Comparison of ENCODE assay signal across 13 mouse cellular contexts in genomic region chrX:152366418-152366817, GRCm38 (mm10). TPM values are rescaled to one million over a fixed set of nuclear protein-coding genes. Genes with fewer than 3 reads are reported as not detected.
DNase-seq lines count a peak whose midpoint lies in the region; ATAC-seq and TF ChIP-seq lines count a peak whose summit lies in the region.
"Had no signal": no experiment of that assay in that cellular context is flagged by ENCODE, and none has a peak within 500 bp of the region (broad histone marks: within the 10 kb centered on the region; RNA-seq: fewer than 3 reads in every experiment).

No protein-coding gene starts in this region.

- H3K9me3 ChIP-seq in forebrain, embryonic 14.5 days (replicated peaks; ENCODE audit: control insufficient read depth, low read length): no peaks in the 10 kb centered on the region
- no peaks in the 10 kb centered on the region for H3K9me3 ChIP-seq in midbrain, embryonic 13.5 days
- H3K9me3 ChIP-seq: stomach, embryonic 15.5 days had no signal

- H3K9ac ChIP-seq in forebrain, embryonic 14.5 days (ENCODE audit: low read length): no peak overlapping the region
- peak overlapping the region; percentile 77 for H3K9ac ChIP-seq in midbrain, embryonic 13.5 days (replicated peaks)
- H3K9ac ChIP-seq: lung, embryonic 14.5 days; stomach, embryonic 15.5 days had no signal

- peak; percentile 12 to 47 for DNase-seq in heart, postnatal 14 days
- DNase-seq in heart, adult 8-10 months (ENCODE audit: low spot score): no peak
- peak; percentile 29 for DNase-seq in brain, embryonic 14.5 days (ENCODE audit: low read depth)
- DNase-seq in forebrain, embryonic 14.5 days (ENCODE audit: low spot score): peak; percentile 4
- DNase-seq in kidney, adult 8-10 months: no peak
- no peak for DNase-seq in thymus, postnatal 4 days
- DNase-seq in kidney, postnatal 36 days: no peak
- DNase-seq: kidney, postnatal 25 days; lung, embryonic 14.5 days; right cerebral cortex, adult 18-20 months had no signal

- no peak for TF ChIP-seq POLR2A in brain, embryonic 14.5 days (IDR thresholded peaks at IDR 0.05; ENCODE audit: borderline replicate concordance, extremely low read depth, insufficient read depth, insufficient read length, poor library complexity, severe bottlenecking)

- no peak for TF ChIP-seq CTCF in brain, embryonic 14.5 days (IDR thresholded peaks at IDR 0.05; ENCODE audit: borderline replicate concordance, extremely low read depth, insufficient read depth, insufficient read length)

- no peak for ATAC-seq in forebrain, embryonic 14.5 days
- no peak for ATAC-seq in midbrain, embryonic 13.5 days

- peaks cover 9% of the 10 kb centered on the region; the same call in 1 of the 2 replicates for H3K27me3 ChIP-seq in forebrain, embryonic 14.5 days (replicated peaks; ENCODE audit: control insufficient read depth, insufficient read depth, low read length)
- H3K27me3 ChIP-seq in midbrain, embryonic 13.5 days: peaks cover 76% of the 10 kb centered on the region
- H3K27me3 ChIP-seq: stomach, embryonic 15.5 days had no signal

- H3K27ac ChIP-seq in forebrain, embryonic 14.5 days (ENCODE audit: low read depth, low read length): no peak overlapping the region
- no peak overlapping the region for H3K27ac ChIP-seq in midbrain, embryonic 13.5 days
- H3K27ac ChIP-seq: stomach, embryonic 15.5 days had no signal

- 0 out of 2 replicates have a peak, but pooled peaks cover 4% of the 10 kb centered on the region for H3K4me1 ChIP-seq in forebrain, embryonic 14.5 days (ENCODE audit: control insufficient read depth, insufficient read depth, low read length)
- H3K4me1 ChIP-seq in midbrain, embryonic 13.5 days (replicated peaks): peaks cover 32% of the 10 kb centered on the region
- H3K4me1 ChIP-seq: stomach, embryonic 15.5 days had no signal

- WGBS in forebrain, embryonic 14.5 days: 74% methylated on average over 2 of the region's 2 CpGs
- 100% methylated on average over 1 of the region's 2 CpGs for WGBS in midbrain, embryonic 13.5 days

- H3K36me3 ChIP-seq in forebrain, embryonic 14.5 days (ENCODE audit: control insufficient read depth, insufficient read depth, low read length): no peaks in the 10 kb centered on the region
- no peaks in the 10 kb centered on the region for H3K36me3 ChIP-seq in midbrain, embryonic 13.5 days
- H3K36me3 ChIP-seq: stomach, embryonic 15.5 days had no signal

- no peak overlapping the region for H3K4me3 ChIP-seq in forebrain, embryonic 14.5 days (ENCODE audit: low read depth, low read length)
- peak overlapping the region; percentile 60 for H3K4me3 ChIP-seq in midbrain, embryonic 13.5 days (replicated peaks)
- H3K4me3 ChIP-seq: stomach, embryonic 15.5 days had no signal

- intact Hi-C loops in heart, postnatal 14 days (cut with DNase I): no loop called here

- peak overlapping the region; percentile 56 for H3K4me2 ChIP-seq in forebrain, embryonic 14.5 days (ENCODE audit: low read length)
- peak overlapping the region; percentile 70 for H3K4me2 ChIP-seq in midbrain, embryonic 13.5 days (replicated peaks)

RNA-seq across cellular contexts. Expression of gene Gpr173, which starts 2.1 kb away (rescaled TPM):
- 1 to 10 TPM; 1.7 to 2.4 TPM for total RNA-seq in heart, postnatal 14 days (2021)
- under 1 TPM in 3 of 4 experiments, not detected in 1; 0.22 to 0.65 (median 0.41) TPM for total RNA-seq in heart, adult 8-10 months (2022)
- 22.3 and 26.3 TPM in 2 replicates for polyA plus RNA-seq in brain, embryonic 14.5 days (2012; rRNA removed)
- 7.3 and 8.7 TPM in 2 replicates for polyA plus RNA-seq in forebrain, embryonic 14.5 days (2014; fragmentation: Nextera tagmentation; extraction: Ambion mirVana)
- polyA plus RNA-seq in midbrain, embryonic 13.5 days (2015; fragmentation: Nextera tagmentation; extraction: Ambion mirVana): 10.8 and 12.2 TPM in 2 replicates
- total RNA-seq: monocyte, adult 5-6 weeks had no signal

RNA-seq across cellular contexts. Expression of gene Tspyl2, which starts 24.2 kb away (rescaled TPM):
- 10 to 100 TPM; 11.6 to 12.5 TPM for total RNA-seq in heart, postnatal 14 days (2021)
- 10 to 100 TPM; 10.9 to 17.1 (median 11.9) TPM for total RNA-seq in heart, adult 8-10 months (2022)
- polyA plus RNA-seq in brain, embryonic 14.5 days (2012; rRNA removed): 112 and 126 TPM in 2 replicates
- polyA plus RNA-seq in forebrain, embryonic 14.5 days (2014; fragmentation: Nextera tagmentation; extraction: Ambion mirVana): 26.0 and 33.7 TPM in 2 replicates
- 50.8 and 56.4 TPM in 2 replicates for polyA plus RNA-seq in midbrain, embryonic 13.5 days (2015; fragmentation: Nextera tagmentation; extraction: Ambion mirVana)

RNA-seq across cellular contexts. Expression of gene Kantr, which starts 39.1 kb away (rescaled TPM):
- total RNA-seq in heart, postnatal 14 days (2021): 1 to 10 TPM; 3.2 to 3.8 TPM
- 1 to 10 TPM; 2.3 to 5.2 (median 2.5) TPM for total RNA-seq in heart, adult 8-10 months (2022)
- 30.0 and 31.1 TPM in 2 replicates for polyA plus RNA-seq in brain, embryonic 14.5 days (2012; rRNA removed)
- polyA plus RNA-seq in forebrain, embryonic 14.5 days (2014; fragmentation: Nextera tagmentation; extraction: Ambion mirVana): 25.4 and 29.9 TPM in 2 replicates
- 29.7 and 31.7 TPM in 2 replicates for polyA plus RNA-seq in midbrain, embryonic 13.5 days (2015; fragmentation: Nextera tagmentation; extraction: Ambion mirVana)
- total RNA-seq: monocyte, adult 5-6 weeks had no signal

Comparison
In these comparisons a context has a peak if more than half of its experiments do, and no peak if none do; other contexts are left out.
1. DNase-seq: peak in heart, postnatal 14 days (2 of 2), brain, embryonic 14.5 days (single experiment) and forebrain, embryonic 14.5 days (single experiment); none in heart, adult 8-10 months (single experiment), kidney, adult 8-10 months (0 of 2), thymus, postnatal 4 days (single experiment) and kidney, postnatal 36 days (0 of 2).